Mouse (Mus musculus): ENCODE measurements at regions not wholly inside any gene's neighbourhood (a gene's known extent, or its start where the extent isn't known, plus 50 kb on each side); places are given as distances from the start of the nearest gene placed in this dataset.

GRCm38 (mm10) chr3:33416321-33416720 lies 273.3 kb upstream of the Pex5l start:
- TF ChIP-seq CTCF (IDR thresholded peaks at IDR 0.05; ENCODE audit: low read depth, low read length) (no peak), GATA1 (IDR thresholded peaks at IDR 0.05; ENCODE audit: borderline replicate concordance, low read length) (no peak), TAL1 (conservative IDR thresholded peaks at IDR 0.05; ENCODE audit: low read depth, low read length) (no peak), GATA2 (IDR thresholded peaks at IDR 0.05; ENCODE audit: borderline replicate concordance, low read depth, low read length) (no peak)
